Mouse (Mus musculus): Measurements from ENCODE around the gene Btg1. TPM values are rescaled to one million over a fixed set of nuclear protein-coding genes. Genes with fewer than 3 reads are reported as not detected.

The Btg1 gene
- polyA plus RNA-seq (2014; fragmentation: Nextera tagmentation; extraction: Ambion mirVana): 49.8 and 50.8 TPM in 2 replicates

DNA sequence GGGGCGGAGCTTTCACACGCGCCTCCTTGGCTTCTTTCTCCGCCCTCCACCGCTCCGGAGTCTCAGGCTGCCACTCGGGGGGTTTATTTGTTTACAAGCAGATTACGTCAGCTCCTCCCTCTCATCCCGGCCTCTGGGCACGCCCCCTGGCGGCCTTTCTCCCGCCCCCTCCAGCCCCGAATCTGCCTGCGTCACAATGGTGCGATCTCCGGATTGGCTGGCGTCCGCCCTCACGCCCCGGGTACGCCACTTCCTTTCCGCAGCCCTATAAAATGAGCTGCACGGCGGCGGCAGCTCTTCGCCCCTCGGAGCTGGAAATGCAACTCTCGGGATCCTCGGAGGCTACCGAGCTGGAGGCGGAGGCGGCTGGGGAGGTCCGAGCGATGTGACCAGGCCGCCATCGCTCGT lies at the start of gene Btg1:
Gene Btg1, plus strand, starts transcription at position 298 of the 408 bp plus-strand sequence.
- Histone ChIP-seq H3K27me3 (ENCODE audit: control insufficient read depth, insufficient read depth, low read length) (no peaks in the 10 kb centered on the region), H3K27ac (replicated peaks; ENCODE audit: low read depth, low read length) (peak within 1 kb of the TSS; percentile 93), H3K4me3 (ENCODE audit: low read depth, low read length) (peak within 1 kb of the TSS; percentile 99), H3K4me1 (ENCODE audit: control insufficient read depth, insufficient read depth, low read length) (peaks cover 7% of the 10 kb centered on the region; the same call in 1 of the 2 replicates), H3K9ac (ENCODE audit: low read length) (peak within 1 kb of the TSS; percentile 98), H3K36me3 (ENCODE audit: control insufficient read depth, insufficient read depth, low read length) (no peaks in the 10 kb centered on the region), H3K4me2 (ENCODE audit: low read depth, severe bottlenecking) (peak within 1 kb of the TSS; percentile 56), H3K9me3 (ENCODE audit: control insufficient read depth, low read length) (no peaks in the 10 kb centered on the region)
- DNase-seq (ENCODE audit: low spot score): peak; percentile 100
- under 1% methylated on average over 37 of the region's 37 CpGs for WGBS
- ATAC-seq (ENCODE audit: insufficient number of reproducible peaks, low FRiP score, low TSS enrichment, low read depth): peak; percentile 97

DNA sequence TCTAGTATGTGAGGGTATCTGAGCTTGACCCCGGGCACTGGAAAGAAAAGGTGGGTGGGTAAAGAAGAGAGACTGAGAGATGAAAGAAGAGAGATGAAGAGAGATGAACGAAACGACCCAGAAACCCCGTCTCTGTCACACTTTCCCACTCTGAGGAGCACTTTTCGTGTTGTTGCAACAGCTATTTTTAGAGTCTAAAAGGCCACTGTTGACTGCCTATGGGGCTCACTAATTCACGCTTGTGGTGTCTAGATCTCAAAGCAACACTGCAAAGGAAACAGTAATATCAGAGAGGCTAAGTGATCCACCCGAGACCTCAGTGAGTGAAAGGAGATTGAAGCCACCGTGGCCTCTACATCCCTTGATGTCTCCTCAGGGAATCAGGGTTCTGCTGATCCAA lies 47.3 kb upstream of the Btg1 start:
- DNase-seq (ENCODE audit: low spot score) (no peak), ATAC-seq (ENCODE audit: insufficient number of reproducible peaks, low FRiP score, low TSS enrichment, low read depth) (no peak)
- Histone ChIP-seq H3K9ac (ENCODE audit: low read length) (no peak overlapping the region), H3K4me3 (ENCODE audit: low read depth, low read length) (no peak overlapping the region), H3K4me2 (ENCODE audit: low read depth, severe bottlenecking) (no peak overlapping the region), H3K9me3 (ENCODE audit: control insufficient read depth, low read length) (no peaks in the 10 kb centered on the region), H3K36me3 (ENCODE audit: control insufficient read depth, insufficient read depth, low read length) (no peaks in the 10 kb centered on the region), H3K4me1 (ENCODE audit: control insufficient read depth, insufficient read depth, low read length) (no peaks in the 10 kb centered on the region), H3K27ac (replicated peaks; ENCODE audit: low read depth, low read length) (no peak overlapping the region), H3K27me3 (ENCODE audit: control insufficient read depth, insufficient read depth, low read length) (no peaks in the 10 kb centered on the region)
- WGBS: 85% methylated on average over 8 of the region's 8 CpGs

DNA sequence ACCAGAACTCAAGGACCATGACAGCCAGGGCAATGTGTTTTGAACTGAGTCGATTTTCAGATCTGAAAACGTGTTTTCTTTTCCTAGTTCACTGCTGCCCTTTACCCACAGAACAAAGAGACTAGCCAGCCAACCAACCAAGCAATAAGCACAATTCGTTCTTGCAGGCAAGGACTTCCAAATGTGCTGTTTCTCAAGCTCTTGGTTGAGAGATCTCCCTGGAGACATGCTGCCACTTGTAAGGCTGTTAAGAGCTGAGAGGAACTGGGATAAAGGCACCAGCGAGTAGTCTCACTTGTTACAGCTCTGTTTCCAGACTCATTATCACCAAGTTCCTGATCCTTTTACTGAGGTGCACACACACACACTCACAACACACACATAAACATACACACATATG lies 45.6 kb upstream of the Btg1 start:
- ATAC-seq (ENCODE audit: insufficient number of reproducible peaks, low FRiP score, low TSS enrichment, low read depth) (no peak), DNase-seq (ENCODE audit: low spot score) (no peak)
- no peak overlapping the region for H3K4me2 ChIP-seq (ENCODE audit: low read depth, severe bottlenecking)
- no peaks in the 10 kb centered on the region for H3K9me3 ChIP-seq (ENCODE audit: control insufficient read depth, low read length)
- no peaks in the 10 kb centered on the region for H3K4me1 ChIP-seq (ENCODE audit: control insufficient read depth, insufficient read depth, low read length)
- H3K27ac ChIP-seq (replicated peaks; ENCODE audit: low read depth, low read length): no peak overlapping the region
- H3K4me3 ChIP-seq (ENCODE audit: low read depth, low read length): no peak overlapping the region
- H3K36me3 ChIP-seq (ENCODE audit: control insufficient read depth, insufficient read depth, low read length): no peaks in the 10 kb centered on the region
- no peaks in the 10 kb centered on the region for H3K27me3 ChIP-seq (ENCODE audit: control insufficient read depth, insufficient read depth, low read length)
- 75% methylated on average over 4 of the region's 4 CpGs for WGBS
- no peak overlapping the region for H3K9ac ChIP-seq (ENCODE audit: low read length)

DNA sequence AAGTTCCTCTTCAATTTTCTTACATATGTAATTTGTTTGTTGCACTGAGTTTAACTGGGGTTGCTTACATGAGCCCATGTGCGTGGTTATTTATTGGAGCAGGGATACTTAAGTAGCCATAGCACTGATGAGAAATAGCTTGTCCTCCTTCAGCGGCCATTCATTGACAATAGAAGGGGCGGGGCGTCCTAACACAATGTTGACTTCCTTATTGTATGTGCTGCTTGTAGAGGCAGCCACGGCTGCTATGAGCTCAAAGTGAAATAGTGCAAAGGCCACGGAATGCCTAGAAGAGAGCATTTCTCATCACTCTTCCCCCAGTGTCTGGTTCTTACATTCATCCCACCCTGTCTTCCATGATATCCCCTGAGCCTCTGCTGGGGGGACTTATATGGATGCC lies 42.0 kb upstream of the Btg1 start:
- Histone ChIP-seq H3K9me3 (ENCODE audit: control insufficient read depth, low read length) (no peaks in the 10 kb centered on the region), H3K4me3 (ENCODE audit: low read depth, low read length) (no peak overlapping the region), H3K9ac (ENCODE audit: low read length) (no peak overlapping the region), H3K27me3 (ENCODE audit: control insufficient read depth, insufficient read depth, low read length) (no peaks in the 10 kb centered on the region), H3K4me2 (ENCODE audit: low read depth, severe bottlenecking) (no peak overlapping the region), H3K4me1 (ENCODE audit: control insufficient read depth, insufficient read depth, low read length) (no peaks in the 10 kb centered on the region), H3K27ac (replicated peaks; ENCODE audit: low read depth, low read length) (no peak overlapping the region), H3K36me3 (ENCODE audit: control insufficient read depth, insufficient read depth, low read length) (no peaks in the 10 kb centered on the region)
- WGBS: 93% methylated on average over 6 of the region's 6 CpGs
- no peak for DNase-seq (ENCODE audit: low spot score)
- ATAC-seq (ENCODE audit: insufficient number of reproducible peaks, low FRiP score, low TSS enrichment, low read depth): no peak

DNA sequence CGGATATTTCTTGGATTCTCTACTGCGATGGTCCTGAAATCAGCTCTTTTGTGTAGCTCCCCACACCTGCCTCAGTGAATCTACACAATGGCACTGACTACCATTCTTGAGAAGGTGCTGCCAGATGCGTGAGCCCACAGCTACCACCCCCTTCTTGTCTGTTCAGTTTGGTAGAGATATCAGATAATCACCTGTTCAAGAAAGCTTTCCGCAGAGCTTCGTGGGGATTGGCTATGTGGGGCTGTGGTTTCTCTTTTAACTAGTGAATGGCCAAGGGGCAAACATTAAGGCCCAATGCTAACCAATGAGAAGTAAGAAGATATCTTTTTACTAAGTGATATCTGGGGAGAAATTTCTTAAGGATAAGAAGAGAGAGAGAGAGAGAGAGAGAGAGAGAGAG lies 41.5 kb upstream of the Btg1 start:
- H3K9me3 ChIP-seq (ENCODE audit: control insufficient read depth, low read length): no peaks in the 10 kb centered on the region
- no peak overlapping the region for H3K4me3 ChIP-seq (ENCODE audit: low read depth, low read length)
- 91% methylated on average over 5 of the region's 5 CpGs for WGBS
- H3K9ac ChIP-seq (ENCODE audit: low read length): no peak overlapping the region
- no peak overlapping the region for H3K4me2 ChIP-seq (ENCODE audit: low read depth, severe bottlenecking)
- H3K36me3 ChIP-seq (ENCODE audit: control insufficient read depth, insufficient read depth, low read length): no peaks in the 10 kb centered on the region
- DNase-seq (ENCODE audit: low spot score): no peak
- H3K4me1 ChIP-seq (ENCODE audit: control insufficient read depth, insufficient read depth, low read length): 0 out of 2 replicates have a peak, but pooled peaks cover 2% of the 10 kb centered on the region
- no peak overlapping the region for H3K27ac ChIP-seq (replicated peaks; ENCODE audit: low read depth, low read length)
- no peak for ATAC-seq (ENCODE audit: insufficient number of reproducible peaks, low FRiP score, low TSS enrichment, low read depth)
- no peaks in the 10 kb centered on the region for H3K27me3 ChIP-seq (ENCODE audit: control insufficient read depth, insufficient read depth, low read length)

DNA sequence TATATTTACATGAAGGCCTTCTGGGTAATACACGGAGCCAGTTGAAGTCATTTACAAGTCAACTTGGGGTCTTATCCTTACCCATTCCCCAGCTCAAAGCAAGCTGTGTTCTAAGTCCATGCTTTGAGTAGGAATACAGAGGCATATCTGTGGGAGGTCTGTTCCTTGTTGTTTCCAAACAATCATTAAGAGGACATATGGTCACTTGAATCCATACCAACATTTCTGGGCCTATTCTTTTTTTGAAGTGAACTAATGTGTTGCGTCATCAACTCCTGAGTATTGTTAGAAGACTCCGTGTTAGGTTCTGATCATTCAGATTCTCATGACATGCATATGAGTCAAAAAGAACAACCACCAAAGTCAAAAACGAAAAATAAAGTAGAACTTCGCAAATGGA lies 37.9 kb upstream of the Btg1 start:
- WGBS: 84% methylated on average over 5 of the region's 5 CpGs
- Histone ChIP-seq H3K4me1 (ENCODE audit: control insufficient read depth, insufficient read depth, low read length) (peaks cover 8% of the 10 kb centered on the region; the same call in 1 of the 2 replicates), H3K9ac (ENCODE audit: low read length) (no peak overlapping the region), H3K27me3 (ENCODE audit: control insufficient read depth, insufficient read depth, low read length) (no peaks in the 10 kb centered on the region), H3K4me3 (ENCODE audit: low read depth, low read length) (no peak overlapping the region), H3K27ac (replicated peaks; ENCODE audit: low read depth, low read length) (no peak overlapping the region), H3K36me3 (ENCODE audit: control insufficient read depth, insufficient read depth, low read length) (no peaks in the 10 kb centered on the region), H3K9me3 (ENCODE audit: control insufficient read depth, low read length) (no peaks in the 10 kb centered on the region), H3K4me2 (ENCODE audit: low read depth, severe bottlenecking) (no peak overlapping the region)
- no peak for DNase-seq (ENCODE audit: low spot score)
- no peak for ATAC-seq (ENCODE audit: insufficient number of reproducible peaks, low FRiP score, low TSS enrichment, low read depth)

DNA sequence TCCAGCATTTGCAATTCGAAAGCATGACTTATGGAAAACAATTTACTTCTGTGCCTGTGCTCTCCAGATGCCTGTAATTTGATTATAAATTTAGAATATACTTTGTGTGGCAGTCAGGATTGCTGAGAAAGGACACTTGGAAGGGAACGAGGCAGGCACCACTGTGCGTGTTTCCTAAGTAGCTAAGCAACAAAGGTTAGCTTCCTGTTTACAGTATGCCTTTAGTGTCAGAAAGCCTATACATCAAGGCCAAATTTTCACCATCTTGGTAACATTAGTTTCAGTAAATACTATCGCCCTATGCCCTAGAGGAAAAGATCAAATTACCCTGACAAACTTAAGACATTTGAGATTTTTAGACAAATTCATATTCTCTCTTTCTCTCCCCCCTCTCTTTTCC lies 37.4 kb upstream of the Btg1 start:
- Histone ChIP-seq H3K27me3 (ENCODE audit: control insufficient read depth, insufficient read depth, low read length) (no peaks in the 10 kb centered on the region), H3K9me3 (ENCODE audit: control insufficient read depth, low read length) (no peaks in the 10 kb centered on the region), H3K4me1 (ENCODE audit: control insufficient read depth, insufficient read depth, low read length) (peaks cover 8% of the 10 kb centered on the region; the same call in 1 of the 2 replicates), H3K27ac (replicated peaks; ENCODE audit: low read depth, low read length) (no peak overlapping the region), H3K36me3 (ENCODE audit: control insufficient read depth, insufficient read depth, low read length) (no peaks in the 10 kb centered on the region), H3K9ac (ENCODE audit: low read length) (no peak overlapping the region), H3K4me3 (ENCODE audit: low read depth, low read length) (no peak overlapping the region), H3K4me2 (ENCODE audit: low read depth, severe bottlenecking) (no peak overlapping the region)
- ATAC-seq (ENCODE audit: insufficient number of reproducible peaks, low FRiP score, low TSS enrichment, low read depth) (no peak), DNase-seq (ENCODE audit: low spot score) (no peak)
- WGBS: 60% methylated on average over 4 of the region's 4 CpGs

DNA sequence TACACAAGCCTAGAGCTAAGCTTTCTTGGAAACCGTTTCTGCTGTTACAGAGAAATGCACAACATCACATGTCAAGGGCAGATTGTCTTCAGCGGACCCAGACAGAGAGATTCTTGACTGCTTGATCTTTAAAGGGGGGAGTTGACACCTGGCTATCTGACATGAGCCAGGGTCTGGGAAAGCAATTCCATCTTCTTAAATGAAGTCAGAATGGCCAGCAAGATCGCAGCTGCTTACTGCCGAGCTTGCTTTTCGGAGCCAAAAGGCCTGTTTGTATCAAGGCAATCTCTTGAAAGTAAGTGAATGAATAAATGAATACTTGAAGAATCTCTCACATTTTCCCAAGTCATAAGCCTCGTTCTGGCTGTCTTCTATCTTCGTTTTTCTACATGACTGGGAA lies 36.6 kb upstream of the Btg1 start:
- Histone ChIP-seq H3K36me3 (ENCODE audit: control insufficient read depth, insufficient read depth, low read length) (no peaks in the 10 kb centered on the region), H3K27me3 (ENCODE audit: control insufficient read depth, insufficient read depth, low read length) (no peaks in the 10 kb centered on the region), H3K27ac (replicated peaks; ENCODE audit: low read depth, low read length) (no peak overlapping the region), H3K4me2 (ENCODE audit: low read depth, severe bottlenecking) (no peak overlapping the region), H3K9me3 (ENCODE audit: control insufficient read depth, low read length) (no peaks in the 10 kb centered on the region), H3K4me1 (ENCODE audit: control insufficient read depth, insufficient read depth, low read length) (peaks cover 8% of the 10 kb centered on the region), H3K9ac (ENCODE audit: low read length) (no peak overlapping the region), H3K4me3 (ENCODE audit: low read depth, low read length) (no peak overlapping the region)
- ATAC-seq (ENCODE audit: insufficient number of reproducible peaks, low FRiP score, low TSS enrichment, low read depth) (no peak), DNase-seq (ENCODE audit: low spot score) (no peak)
- 78% methylated on average over 7 of the region's 7 CpGs for WGBS

DNA sequence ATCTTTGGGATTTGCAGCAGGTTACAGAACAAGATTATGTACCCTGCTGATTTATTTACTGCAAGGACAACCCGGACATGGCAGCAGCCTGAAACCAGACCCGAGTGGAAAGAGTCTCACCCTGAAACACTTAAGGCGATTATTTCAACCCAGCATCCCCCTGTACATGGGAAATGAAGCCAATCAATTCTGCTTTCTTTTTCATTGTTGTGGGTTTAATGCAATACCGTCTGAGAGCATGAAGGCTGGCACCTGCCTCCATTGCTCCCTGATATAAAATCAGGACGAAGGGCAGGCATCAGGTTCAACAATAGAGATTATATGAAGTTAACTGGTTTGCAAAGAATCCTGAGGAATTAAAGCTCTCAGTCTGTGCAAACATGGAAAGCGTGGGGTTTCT lies 35.6 kb upstream of the Btg1 start:
- ATAC-seq (ENCODE audit: insufficient number of reproducible peaks, low FRiP score, low TSS enrichment, low read depth) (no peak), DNase-seq (ENCODE audit: low spot score) (no peak)
- Histone ChIP-seq H3K4me1 (ENCODE audit: control insufficient read depth, insufficient read depth, low read length) (peaks cover 8% of the 10 kb centered on the region), H3K9me3 (ENCODE audit: control insufficient read depth, low read length) (no peaks in the 10 kb centered on the region), H3K4me3 (ENCODE audit: low read depth, low read length) (no peak overlapping the region), H3K27ac (replicated peaks; ENCODE audit: low read depth, low read length) (no peak overlapping the region; the same call in 1 of the 2 replicates), H3K9ac (ENCODE audit: low read length) (no peak overlapping the region), H3K4me2 (ENCODE audit: low read depth, severe bottlenecking) (no peak overlapping the region), H3K36me3 (ENCODE audit: control insufficient read depth, insufficient read depth, low read length) (no peaks in the 10 kb centered on the region), H3K27me3 (ENCODE audit: control insufficient read depth, insufficient read depth, low read length) (no peaks in the 10 kb centered on the region)
- 41% methylated on average over 6 of the region's 6 CpGs for whole genome bisulfite sequencing
